In the genomic region with DNA sequence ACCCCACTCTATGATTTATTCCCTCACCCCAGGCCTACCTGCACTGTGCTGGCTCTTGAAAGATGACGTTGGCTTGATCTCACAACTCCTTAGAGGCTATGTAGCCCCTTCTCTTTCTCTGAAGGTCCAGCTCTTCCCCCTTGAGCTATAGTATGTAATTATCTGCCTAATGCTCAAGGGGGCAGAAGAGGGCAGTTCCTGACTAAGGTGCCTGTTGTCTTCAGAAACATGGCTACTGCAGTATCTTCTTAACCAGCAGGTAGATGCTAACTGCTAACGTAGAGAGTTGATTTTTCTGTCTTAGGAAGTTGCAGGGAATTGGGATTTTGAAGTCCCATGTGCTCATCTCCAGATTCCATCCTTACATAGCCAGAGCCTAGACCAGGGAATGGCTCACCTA, we compare ENCODE assay signal across 13 mouse cellular contexts. TPM values are rescaled to one million over a fixed set of nuclear protein-coding genes. Genes with fewer than 3 reads are reported as not detected.
DNase-seq lines count a peak whose midpoint lies in the region; TF ChIP-seq lines count a peak whose summit lies in the region.
"Had no signal": no experiment of that assay in that cellular context is flagged by ENCODE, and none has a peak within 500 bp of the region (broad histone marks: within the 10 kb centered on the region; RNA-seq: fewer than 3 reads in every experiment).

No protein-coding gene starts in this region.

- intact Hi-C loops in left cerebral cortex, adult 2 months (cut with DNase I), result no loop called here
- intact Hi-C loops in left cerebral cortex, postnatal 4 days (cut with DNase I), result no loop called here

- no peak overlapping the region for H3K27ac ChIP-seq in left cerebral cortex, adult 2 months
- H3K27ac ChIP-seq: embryonic facial prominence, embryonic 15.5 days had no signal

- TF ChIP-seq CTCF in left cerebral cortex, adult 2 months (IDR thresholded peaks at IDR 0.05), result peak; percentile 31

- H3K4me3 ChIP-seq in left cerebral cortex, adult 2 months, result no peak overlapping the region
- H3K4me3 ChIP-seq: embryonic facial prominence, embryonic 15.5 days had no signal

- no peak for DNase-seq in left cerebral cortex, adult 2 months (ENCODE audit: extremely low spot score in 1 of 2, low spot score in 2 of 2)
- no peak for DNase-seq in left cerebral cortex, postnatal 4 days
- DNase-seq in B cell, adult 2 months, result peak; percentile 13 to 17
- DNase-seq in ES-CJ7 (ENCODE audit: low read depth, low spot score), result peak; percentile 76
- DNase-seq in induced T-regulatory cell, adult 2 months (ENCODE audit: low read depth), result peak; percentile 35
- DNase-seq in T-cell, adult 2 months (ENCODE audit: low spot score), result no peak
- no peak for DNase-seq in frontal cortex, postnatal 10 days (ENCODE audit: low spot score in 2 of 2)
- no peak for DNase-seq in adrenal gland, postnatal 10 days
- DNase-seq: cerebellum, adult 11 months; heart, postnatal 10 days; kidney, postnatal 10 days had no signal

RNA-seq across cellular contexts. Expression of a gene that starts 24.4 kb away (rescaled TPM):
- total RNA-seq in left cerebral cortex, adult 2 months (2021), result not detected
- not detected for total RNA-seq in left cerebral cortex, postnatal 4 days (2021)
- not detected for total RNA-seq in adrenal gland, postnatal 10 days (2021)
- total RNA-seq: heart, postnatal 10 days; left cerebral cortex, postnatal 36 days had no signal

Comparison
In these comparisons a context has a peak if more than half of its experiments do, and no peak if none do; other contexts are left out.
1. DNase-seq: peak in B cell, adult 2 months (2 of 2), ES-CJ7 (single experiment) and induced T-regulatory cell, adult 2 months (single experiment); none in left cerebral cortex, adult 2 months (0 of 2), left cerebral cortex, postnatal 4 days (single experiment), T-cell, adult 2 months (single experiment), frontal cortex, postnatal 10 days (0 of 2) and adrenal gland, postnatal 10 days (single experiment).